Mouse (Mus musculus): ENCODE data around the gene Sec16a. TPM values are rescaled to one million over a fixed set of nuclear protein-coding genes. Genes with fewer than 3 reads are reported as not detected.

The Sec16a gene
- polyA plus RNA-seq, 1 experiment from 2014 or later: 30.4 TPM

DNA sequence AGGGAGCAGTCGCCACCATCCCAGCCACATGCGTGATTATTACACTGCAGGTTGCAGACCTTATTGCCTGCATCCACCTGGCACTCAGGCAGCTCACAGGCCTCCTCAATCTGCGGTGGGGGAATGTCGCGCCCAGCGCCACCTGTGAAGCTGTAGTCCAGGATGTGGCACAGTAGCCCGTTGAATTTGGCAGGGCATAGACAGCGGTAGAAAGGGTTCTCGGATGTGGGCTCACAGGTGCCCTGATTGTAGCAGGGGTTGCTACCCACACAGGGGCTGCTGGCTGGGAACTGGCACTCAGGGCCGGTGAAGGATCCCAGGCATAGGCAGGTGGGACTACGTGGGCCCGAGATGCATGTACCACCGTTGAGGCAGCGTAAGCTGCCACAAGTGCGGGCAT is 23.4 kb upstream of the Sec16a start:
- Histone ChIP-seq H3K27ac (replicated peaks) (no peak overlapping the region), H3K27me3 (replicated peaks; ENCODE audit: low read depth, poor library complexity, severe bottlenecking) (no peaks in the 10 kb centered on the region), H3K4me1 (0 out of 2 replicates have a peak, but pooled peaks cover 2% of the 10 kb centered on the region), H3K4me3 (no peak overlapping the region), H3K36me3 (replicated peaks) (peaks cover 100% of the 10 kb centered on the region), H3K9me3 (no peaks in the 10 kb centered on the region)
- WGBS: 93% methylated on average over 15 of the region's 15 CpGs
- no peak for DNase-seq (ENCODE audit: low spot score)

DNA sequence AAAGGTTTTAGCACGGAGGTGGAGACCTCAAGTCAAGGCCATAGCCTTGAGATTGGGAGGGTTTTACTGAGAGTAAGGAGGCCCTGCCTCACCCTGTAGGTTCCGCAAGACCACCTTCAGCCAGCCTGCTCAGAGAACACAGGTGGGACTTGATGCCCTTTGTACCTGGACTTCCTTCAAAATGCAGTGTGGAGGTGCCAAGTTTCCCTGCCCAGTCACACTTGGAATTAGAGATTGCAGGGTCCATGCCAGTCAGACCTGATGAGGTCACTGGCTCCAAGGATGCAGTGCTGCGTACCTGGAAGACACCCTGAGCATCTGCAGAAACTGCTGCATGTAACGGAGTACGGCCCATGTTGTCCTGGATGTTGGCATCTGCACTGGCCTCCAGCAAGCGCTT is 18.4 kb upstream of the Sec16a start:
- Histone ChIP-seq H3K9me3 (no peaks in the 10 kb centered on the region), H3K36me3 (replicated peaks) (peaks cover 98% of the 10 kb centered on the region), H3K4me3 (no peak overlapping the region), H3K4me1 (peaks cover 26% of the 10 kb centered on the region), H3K27ac (replicated peaks) (no peak overlapping the region), H3K27me3 (replicated peaks; ENCODE audit: low read depth, poor library complexity, severe bottlenecking) (no peaks in the 10 kb centered on the region)
- no peak for DNase-seq (ENCODE audit: low spot score)
- WGBS: 93% methylated on average over 6 of the region's 6 CpGs

GRCm38 (mm10) chr2:26462980-26463379 is 18.0 kb upstream of the Sec16a start:
- 83% methylated on average over 3 of the region's 3 CpGs for WGBS
- no peaks in the 10 kb centered on the region for H3K9me3 ChIP-seq

DNA sequence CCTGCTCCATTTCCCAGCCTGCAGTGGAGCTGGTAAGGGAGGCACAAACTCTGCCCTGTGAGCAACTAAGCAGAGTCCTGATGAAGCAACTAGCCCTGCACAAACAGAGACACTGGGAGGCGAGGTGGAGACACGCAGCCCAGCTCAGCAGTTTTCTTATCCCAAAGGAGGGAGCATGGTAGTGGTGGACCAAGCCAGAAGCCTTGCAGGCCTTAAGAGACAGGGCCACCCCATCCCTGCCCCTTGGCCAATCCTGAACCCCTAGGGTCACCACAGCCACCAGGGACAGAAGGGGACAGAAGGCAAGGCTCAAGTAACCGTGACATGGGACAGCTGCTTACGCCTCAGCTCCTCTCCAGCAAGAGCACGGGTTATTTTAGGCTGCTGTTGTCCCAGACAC is 16.7 kb upstream of the Sec16a start:
- H3K4me1 ChIP-seq: peaks cover 32% of the 10 kb centered on the region
- H3K27ac ChIP-seq (replicated peaks): no peak overlapping the region
- no peak for DNase-seq (ENCODE audit: low spot score)
- H3K9me3 ChIP-seq: no peaks in the 10 kb centered on the region
- H3K4me3 ChIP-seq: no peak overlapping the region
- no peaks in the 10 kb centered on the region for H3K27me3 ChIP-seq (replicated peaks; ENCODE audit: low read depth, poor library complexity, severe bottlenecking)
- peaks cover 86% of the 10 kb centered on the region for H3K36me3 ChIP-seq (replicated peaks)
- WGBS: 91% methylated on average over 5 of the region's 5 CpGs

More at GRCm38 (mm10) chr2:26462980-26463379, 18.0 kb upstream of the Sec16a start:
- Histone ChIP-seq H3K27ac (replicated peaks) (no peak overlapping the region), H3K36me3 (replicated peaks) (peaks cover 98% of the 10 kb centered on the region), H3K27me3 (replicated peaks; ENCODE audit: low read depth, poor library complexity, severe bottlenecking) (no peaks in the 10 kb centered on the region), H3K4me1 (peaks cover 30% of the 10 kb centered on the region), H3K4me3 (no peak overlapping the region)
- no peak for DNase-seq (ENCODE audit: low spot score)

DNA sequence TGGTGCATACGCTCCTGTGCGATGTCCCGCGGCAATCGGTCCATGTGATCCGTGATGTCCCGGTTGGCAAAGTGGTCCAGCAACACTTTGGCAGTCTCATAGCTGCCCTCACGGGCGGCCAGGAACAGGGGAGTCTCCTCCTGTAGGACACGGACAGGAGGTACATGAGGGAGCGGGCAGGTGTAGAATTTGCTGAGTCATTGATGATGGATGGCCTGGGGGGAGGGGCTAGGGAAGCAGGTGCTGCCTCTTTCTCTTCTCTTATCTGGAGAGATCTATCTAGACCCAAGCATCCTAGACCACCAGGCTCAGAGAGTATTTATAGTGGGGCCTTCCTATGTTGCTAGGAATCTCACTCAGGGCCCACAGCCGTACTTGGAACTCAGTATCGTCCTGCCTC is 15.8 kb upstream of the Sec16a start:
- DNase-seq (ENCODE audit: low spot score): no peak
- WGBS: 92% methylated on average over 13 of the region's 13 CpGs
- Histone ChIP-seq H3K4me1 (peaks cover 32% of the 10 kb centered on the region), H3K36me3 (replicated peaks) (peaks cover 78% of the 10 kb centered on the region), H3K4me3 (no peak overlapping the region), H3K9me3 (no peaks in the 10 kb centered on the region), H3K27me3 (replicated peaks; ENCODE audit: low read depth, poor library complexity, severe bottlenecking) (no peaks in the 10 kb centered on the region), H3K27ac (replicated peaks) (no peak overlapping the region)

DNA sequence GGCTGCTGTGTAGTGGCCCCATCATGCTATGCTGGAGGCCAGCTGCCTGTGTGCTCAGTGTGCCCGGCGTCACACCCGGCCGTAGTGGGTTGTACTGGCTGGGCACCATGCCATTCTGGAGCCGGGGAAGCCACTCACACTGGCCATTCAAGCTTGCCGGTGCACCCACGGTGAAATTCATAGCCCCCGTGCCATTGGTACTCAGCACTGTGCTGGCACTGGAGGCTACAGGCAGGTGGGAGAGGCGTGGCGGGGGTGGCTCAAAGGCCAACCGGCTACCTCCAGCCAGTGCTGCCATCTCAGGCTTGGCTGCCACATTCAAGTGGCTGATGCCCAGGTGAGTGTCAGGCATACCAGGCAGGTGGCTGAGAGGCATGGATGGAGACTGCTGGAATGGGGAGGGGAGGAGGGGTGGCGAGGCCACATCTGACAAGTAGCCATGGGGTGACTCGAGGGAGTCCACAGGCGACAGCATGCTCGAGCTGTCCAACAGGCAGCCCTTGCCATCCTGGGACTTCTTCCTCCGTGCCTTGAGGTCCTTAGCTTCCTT is 15.2 kb upstream of the Sec16a start:
- no peak overlapping the region for H3K4me3 ChIP-seq
- H3K9me3 ChIP-seq: no peaks in the 10 kb centered on the region
- H3K4me1 ChIP-seq: peaks cover 30% of the 10 kb centered on the region
- peak overlapping the region; percentile 41 for H3K27ac ChIP-seq (replicated peaks)
- H3K27me3 ChIP-seq (replicated peaks; ENCODE audit: low read depth, poor library complexity, severe bottlenecking): no peaks in the 10 kb centered on the region
- H3K36me3 ChIP-seq (replicated peaks): peaks cover 71% of the 10 kb centered on the region
- WGBS: 92% methylated on average over 16 of the region's 16 CpGs
- DNase-seq (ENCODE audit: low spot score): no peak

GRCm38 (mm10) chr2:26459478-26459877 is 14.5 kb upstream of the Sec16a start:
- Histone ChIP-seq H3K27ac (replicated peaks) (peak overlapping the region; percentile 41), H3K27me3 (replicated peaks; ENCODE audit: low read depth, poor library complexity, severe bottlenecking) (no peaks in the 10 kb centered on the region), H3K4me1 (peaks cover 30% of the 10 kb centered on the region), H3K36me3 (replicated peaks) (peaks cover 65% of the 10 kb centered on the region), H3K4me3 (no peak overlapping the region), H3K9me3 (no peaks in the 10 kb centered on the region)
- 28% methylated on average over 6 of the region's 6 CpGs for WGBS
- DNase-seq (ENCODE audit: low spot score): peak; percentile 64

GRCm38 (mm10) chr2:26458402-26459124 is 13.5 kb upstream of the Sec16a start:
- Histone ChIP-seq H3K4me3 (no peak overlapping the region), H3K27me3 (replicated peaks; ENCODE audit: low read depth, poor library complexity, severe bottlenecking) (no peaks in the 10 kb centered on the region), H3K36me3 (replicated peaks) (peaks cover 55% of the 10 kb centered on the region), H3K9me3 (no peaks in the 10 kb centered on the region), H3K27ac (replicated peaks) (peak overlapping the region; percentile 77), H3K4me1 (peaks cover 30% of the 10 kb centered on the region)
- DNase-seq (ENCODE audit: low spot score): peak; percentile 68
- WGBS: 28% methylated on average over 7 of the region's 7 CpGs

DNA sequence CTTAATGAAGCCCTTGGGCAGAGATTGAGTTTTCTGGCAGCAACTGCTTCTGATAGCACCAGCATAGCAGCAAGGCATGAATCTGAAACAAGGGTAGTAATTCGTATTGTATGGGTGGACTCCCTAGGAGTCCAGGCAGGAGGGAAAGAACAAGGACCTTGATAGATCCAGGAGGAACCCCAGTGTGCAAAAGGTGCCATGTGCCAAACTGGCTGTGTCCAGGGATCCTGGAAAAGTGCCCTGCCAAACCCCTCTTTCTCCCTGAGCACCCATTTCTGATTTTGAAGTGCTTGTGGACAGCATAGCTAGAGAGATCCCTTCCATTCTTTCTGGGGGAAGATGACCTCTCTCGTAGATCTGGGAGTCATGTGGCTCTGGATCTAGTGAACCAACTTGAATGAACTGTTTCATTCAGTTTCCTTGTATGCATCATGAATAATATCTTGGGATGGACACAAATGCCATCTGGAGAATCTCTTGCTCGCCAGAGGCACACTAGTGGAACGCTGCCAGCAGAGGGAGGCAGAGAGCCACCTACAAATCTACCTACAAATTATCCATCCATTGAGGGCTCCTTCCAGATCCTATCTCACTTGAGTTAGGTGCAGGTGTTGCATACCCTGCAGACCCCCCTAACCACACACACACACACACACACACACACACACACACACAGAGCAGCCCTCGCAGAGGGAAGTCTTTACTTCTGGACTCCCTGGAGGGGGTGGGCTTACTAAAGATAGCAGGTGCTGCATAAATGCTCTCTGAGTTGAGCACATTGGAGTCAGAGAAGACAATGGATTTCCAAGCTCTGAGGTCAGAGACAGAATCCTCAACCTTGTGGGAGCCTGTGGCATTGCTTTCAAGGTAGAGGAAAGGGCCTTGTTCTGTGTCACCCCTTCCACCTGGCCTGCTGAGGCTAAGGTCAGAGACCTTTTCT is 4.4 kb upstream of the Sec16a start:
- Histone ChIP-seq H3K4me3 (no peak overlapping the region), H3K27ac (replicated peaks) (no peak overlapping the region), H3K4me1 (peaks cover 29% of the 10 kb centered on the region), H3K9me3 (no peaks in the 10 kb centered on the region), H3K36me3 (replicated peaks) (no peaks in the 10 kb centered on the region), H3K27me3 (replicated peaks; ENCODE audit: low read depth, poor library complexity, severe bottlenecking) (no peaks in the 10 kb centered on the region)
- DNase-seq (ENCODE audit: low spot score): peak; percentile 83
- WGBS: 22% methylated on average over 5 of the region's 5 CpGs

GRCm38 (mm10) chr2:26447451-26447850 is 2.4 kb upstream of the Sec16a start:
- no peaks in the 10 kb centered on the region for H3K36me3 ChIP-seq (replicated peaks)
- H3K4me3 ChIP-seq: 0 out of 2 replicates have a peak overlapping the region, but pooled peaks have one; percentile 21
- peaks cover 44% of the 10 kb centered on the region for H3K4me1 ChIP-seq
- peak overlapping the region; percentile 30; the same call in 1 of the 2 replicates for H3K27ac ChIP-seq (replicated peaks)
- no peaks in the 10 kb centered on the region for H3K27me3 ChIP-seq (replicated peaks; ENCODE audit: low read depth, poor library complexity, severe bottlenecking)
- H3K9me3 ChIP-seq: no peaks in the 10 kb centered on the region
- no peak for DNase-seq (ENCODE audit: low spot score)
- 78% methylated on average over 1 of the region's 1 CpGs for WGBS

DNA sequence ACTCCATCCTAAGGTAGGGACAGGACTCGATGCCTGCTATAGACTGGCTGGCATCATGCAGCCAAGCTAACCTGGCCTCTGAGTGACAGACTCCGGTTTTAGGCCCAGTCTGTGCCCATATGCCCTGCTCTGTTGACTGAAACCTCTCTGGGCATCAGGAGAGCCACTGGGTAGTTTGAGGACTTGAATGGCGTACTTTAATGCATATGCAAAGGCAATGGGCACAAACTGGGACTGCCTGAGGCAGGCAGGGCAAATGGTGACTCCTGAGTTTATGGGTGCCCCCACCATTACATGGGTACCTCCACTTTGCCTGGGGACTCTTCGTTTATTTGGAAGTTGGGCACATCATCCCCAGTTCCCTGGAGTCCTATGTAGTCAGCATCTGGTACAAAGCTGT is 1.7 kb upstream of the Sec16a start:
- WGBS: 81% methylated on average over 4 of the region's 4 CpGs
- Histone ChIP-seq H3K27me3 (replicated peaks; ENCODE audit: low read depth, poor library complexity, severe bottlenecking) (no peaks in the 10 kb centered on the region), H3K36me3 (replicated peaks) (peaks cover 4% of the 10 kb centered on the region), H3K27ac (replicated peaks) (peak overlapping the region; percentile 89), H3K4me1 (peaks cover 44% of the 10 kb centered on the region), H3K9me3 (no peaks in the 10 kb centered on the region), H3K4me3 (peak overlapping the region; percentile 92)
- DNase-seq (ENCODE audit: low spot score): no peak

DNA sequence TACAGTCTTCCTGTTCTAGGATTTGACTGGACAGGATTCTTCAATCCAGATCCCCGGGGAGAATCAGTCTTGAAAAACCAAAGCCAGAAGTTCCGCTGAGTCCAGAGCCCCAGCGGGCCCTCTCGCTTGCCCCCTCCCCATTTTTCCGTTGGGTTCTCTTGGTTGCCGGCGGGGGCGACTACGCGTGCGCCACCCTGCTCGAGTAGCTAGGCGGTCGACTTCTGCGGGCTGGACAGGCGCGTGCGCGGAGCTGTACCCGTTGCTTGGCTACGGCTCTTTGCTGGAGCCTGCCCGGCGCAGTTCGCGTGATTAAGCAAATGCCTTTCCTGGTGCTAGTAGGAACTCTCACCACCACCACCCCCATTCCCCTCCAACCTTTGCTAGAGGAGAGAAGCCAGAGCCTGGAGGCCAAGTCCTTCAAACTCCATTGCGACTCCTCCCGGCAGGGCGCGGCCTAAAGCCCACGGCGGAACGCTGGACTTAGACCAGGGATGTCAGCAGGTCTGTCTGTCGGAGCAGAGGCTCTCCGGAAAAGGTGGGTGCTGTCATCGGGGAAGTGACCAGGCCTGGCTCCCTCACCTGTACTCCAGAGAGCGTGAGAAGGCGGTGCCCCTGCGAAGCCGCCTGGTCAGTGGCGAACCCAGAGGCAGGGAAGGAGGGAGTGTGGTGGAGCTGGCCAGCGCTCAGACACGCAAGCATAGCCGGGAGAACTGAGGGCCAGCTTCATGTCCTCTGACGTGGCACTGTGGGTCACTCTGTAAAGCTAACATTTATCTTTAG is 840 bp upstream of the Sec16a start:
- H3K27ac ChIP-seq (replicated peaks): peak overlapping the region; percentile 89
- H3K9me3 ChIP-seq: no peaks in the 10 kb centered on the region
- under 1% methylated on average over 44 of the region's 44 CpGs for WGBS

More for the DNA sequence above, 840 bp upstream of the Sec16a start:
- peaks cover 44% of the 10 kb centered on the region for H3K4me1 ChIP-seq
- peak; percentile 94 for DNase-seq (ENCODE audit: low spot score)
- H3K36me3 ChIP-seq (replicated peaks): peaks cover 12% of the 10 kb centered on the region
- peak overlapping the region; percentile 92 for H3K4me3 ChIP-seq
- H3K27me3 ChIP-seq (replicated peaks; ENCODE audit: low read depth, poor library complexity, severe bottlenecking): no peaks in the 10 kb centered on the region
